Mouse (Mus musculus): ENCODE data around the gene Gm20817.
"Not testable (repeated sequence)": the region's sequence is repeated elsewhere in the genome, so short reads cannot be mapped to it uniquely, and the experiment has no call there.

Gm20817 gene

DNA sequence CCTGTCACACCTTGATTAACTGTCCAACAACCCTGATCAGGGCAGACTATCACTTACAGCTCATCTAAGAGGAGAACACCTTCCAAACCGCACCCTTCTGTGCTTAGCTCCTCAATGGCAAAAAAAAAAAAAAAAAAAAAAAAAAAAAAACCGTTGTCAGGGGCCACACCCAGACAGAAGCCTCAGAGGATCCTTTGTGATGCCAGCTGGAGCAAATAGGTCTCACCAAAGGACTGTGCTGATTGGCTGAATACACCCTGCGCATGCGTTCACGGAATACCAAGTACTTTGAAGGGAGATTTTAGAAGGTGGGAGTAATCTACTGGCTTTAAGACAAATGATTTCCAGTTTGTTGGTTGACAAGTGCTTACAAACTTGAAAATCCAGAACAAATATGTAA lies at the start of gene Gm20817:
Gene Gm20817 (minus strand): TSS at position 101 of the 400 bp plus-strand sequence.
- not testable (repeated sequence) for DNase-seq

All from kidney, adult 8-10 months (tissue).